Mouse (Mus musculus) G1E (cell line): ENCODE results near the gene Coro7.

Experiments used
- CTCF ChIP-seq: IDR thresholded peaks from 2 replicates; pipeline ENCODE4 v1.5.1; 2012; ENCODE audit warnings: low read depth, low read length, inconsistent platforms, mixed read lengths
- GATA1 ChIP-seq: IDR thresholded peaks from 2 replicates; pipeline ENCODE4 v1.6.1; 2012; ENCODE audit warnings: borderline replicate concordance, low read length, inconsistent platforms, mixed read lengths

- TF ChIP-seq CTCF (no peak), GATA1 (no peak)
Measured at GRCm38 (mm10) chr16:4652707-4653416, 26.7 kb downstream of the Coro7 start.
